In genomic region chr14:24578535-24579111, GRCm38 (mm10) we compare ENCODE assay signal across 8 mouse cellular contexts.
DNase-seq lines count a peak whose midpoint lies in the region; ATAC-seq lines count a peak whose summit lies in the region.

No protein-coding gene starts in this region.

- no peaks in the 10 kb centered on the region for H3K9me3 ChIP-seq in forebrain, embryonic 14.5 days (replicated peaks; ENCODE audit: control insufficient read depth, low read length)
- no peaks in the 10 kb centered on the region for H3K9me3 ChIP-seq in heart, embryonic 15.5 days (replicated peaks)
- no peaks in the 10 kb centered on the region for H3K9me3 ChIP-seq in midbrain, embryonic 11.5 days (ENCODE audit: control insufficient read depth, low read length)
- no peaks in the 10 kb centered on the region for H3K9me3 ChIP-seq in stomach, embryonic 14.5 days (ENCODE audit: control insufficient read depth, low read depth, low read length)
- H3K9me3 ChIP-seq in kidney, embryonic 16.5 days (ENCODE audit: low read length) = peaks cover 2% of the 10 kb centered on the region; the same call in 1 of the 2 replicates

- WGBS in forebrain, embryonic 14.5 days = 13% methylated on average over 7 of the region's 7 CpGs
- WGBS in heart, embryonic 15.5 days = 22% methylated on average over 7 of the region's 7 CpGs
- 25% methylated on average over 7 of the region's 7 CpGs for WGBS in midbrain, embryonic 11.5 days
- 40% methylated on average over 7 of the region's 7 CpGs for WGBS in stomach, embryonic 14.5 days
- WGBS in kidney, embryonic 16.5 days = 43% methylated on average over 7 of the region's 7 CpGs

- 0 out of 2 replicates have a peak overlapping the region, but pooled peaks have one; percentile 4 for H3K4me2 ChIP-seq in forebrain, embryonic 14.5 days (ENCODE audit: low read length)
- no peak overlapping the region; the same call in 1 of the 2 replicates for H3K4me2 ChIP-seq in heart, embryonic 15.5 days
- no peak overlapping the region for H3K4me2 ChIP-seq in midbrain, embryonic 11.5 days
- no peak overlapping the region for H3K4me2 ChIP-seq in stomach, embryonic 14.5 days (replicated peaks; ENCODE audit: low read depth, low read length)
- H3K4me2 ChIP-seq in kidney, embryonic 16.5 days (replicated peaks; ENCODE audit: low read depth, low read length) = no peak overlapping the region

- peak; percentile 29 for DNase-seq in embryo, embryonic 10.5 days (ENCODE audit: low spot score)
- no peak for DNase-seq in embryo, embryonic 10 days (ENCODE audit: low spot score)
- peak; percentile 96 for DNase-seq in forebrain, embryonic 14.5 days (ENCODE audit: low spot score)
- DNase-seq in layer of hippocampus, postnatal 25 days (ENCODE audit: extremely low spot score in 1 of 2, low spot score in 1 of 2) = peak; percentile 78 to 81
- peak; percentile 80 for DNase-seq in midbrain, embryonic 11.5 days (ENCODE audit: low spot score, missing footprints)

- H3K4me3 ChIP-seq in forebrain, embryonic 14.5 days (ENCODE audit: low read depth, low read length) = no peak overlapping the region
- H3K4me3 ChIP-seq in heart, embryonic 15.5 days = no peak overlapping the region
- H3K4me3 ChIP-seq in midbrain, embryonic 11.5 days (ENCODE audit: low read depth, low read length) = no peak overlapping the region
- H3K4me3 ChIP-seq in stomach, embryonic 14.5 days (ENCODE audit: low read depth, low read length) = no peak overlapping the region
- H3K4me3 ChIP-seq in kidney, embryonic 16.5 days (ENCODE audit: low read length) = no peak overlapping the region

- peak overlapping the region; percentile 91 for H3K27ac ChIP-seq in forebrain, embryonic 14.5 days (ENCODE audit: low read depth, low read length)
- peak overlapping the region; percentile 57 for H3K27ac ChIP-seq in heart, embryonic 15.5 days
- H3K27ac ChIP-seq in midbrain, embryonic 11.5 days (ENCODE audit: low read depth, low read length) = peak overlapping the region; percentile 72
- peak overlapping the region; percentile 36; the same call in 1 of the 2 replicates for H3K27ac ChIP-seq in stomach, embryonic 14.5 days (ENCODE audit: low read length)
- H3K27ac ChIP-seq in kidney, embryonic 16.5 days (ENCODE audit: low read length) = no peak overlapping the region

- peak overlapping the region; percentile 45 for H3K9ac ChIP-seq in forebrain, embryonic 14.5 days (ENCODE audit: low read length)
- no peak overlapping the region for H3K9ac ChIP-seq in heart, embryonic 15.5 days
- peak overlapping the region; percentile 49; the same call in 1 of the 2 replicates for H3K9ac ChIP-seq in midbrain, embryonic 11.5 days (ENCODE audit: low read length)
- H3K9ac ChIP-seq in stomach, embryonic 14.5 days (replicated peaks; ENCODE audit: low read depth, low read length) = no peak overlapping the region
- H3K9ac ChIP-seq in kidney, embryonic 16.5 days (replicated peaks; ENCODE audit: low read length) = no peak overlapping the region

- peaks cover 21% of the 10 kb centered on the region for H3K4me1 ChIP-seq in forebrain, embryonic 14.5 days (ENCODE audit: control insufficient read depth, insufficient read depth, low read length)
- H3K4me1 ChIP-seq in heart, embryonic 15.5 days (replicated peaks) = peaks cover 30% of the 10 kb centered on the region
- H3K4me1 ChIP-seq in midbrain, embryonic 11.5 days (ENCODE audit: control insufficient read depth, insufficient read depth, low read length) = peaks cover 14% of the 10 kb centered on the region
- peaks cover 6% of the 10 kb centered on the region; the same call in 1 of the 2 replicates for H3K4me1 ChIP-seq in stomach, embryonic 14.5 days (ENCODE audit: control insufficient read depth, insufficient read depth, low read length)
- no peaks in the 10 kb centered on the region for H3K4me1 ChIP-seq in kidney, embryonic 16.5 days (ENCODE audit: insufficient read depth, low read length)

- peak; percentile 96 for ATAC-seq in forebrain, embryonic 14.5 days
- ATAC-seq in heart, embryonic 15.5 days (replicated peaks; ENCODE audit: insufficient number of reproducible peaks, insufficient read depth, low FRiP score, low read depth) = peak; percentile 82
- peak; percentile 85 for ATAC-seq in midbrain, embryonic 11.5 days (ENCODE audit: low FRiP score)
- peak; percentile 37 for ATAC-seq in stomach, embryonic 14.5 days (ENCODE audit: insufficient number of reproducible peaks, insufficient read depth, low FRiP score, low read depth)
- ATAC-seq in kidney, embryonic 16.5 days (ENCODE audit: low FRiP score, low TSS enrichment) = no peak

- H3K27me3 ChIP-seq in forebrain, embryonic 14.5 days (replicated peaks; ENCODE audit: control insufficient read depth, insufficient read depth, low read length) = no peaks in the 10 kb centered on the region
- H3K27me3 ChIP-seq in heart, embryonic 15.5 days = no peaks in the 10 kb centered on the region
- no peaks in the 10 kb centered on the region for H3K27me3 ChIP-seq in midbrain, embryonic 11.5 days (ENCODE audit: control insufficient read depth, insufficient read depth, low read length)
- no peaks in the 10 kb centered on the region for H3K27me3 ChIP-seq in stomach, embryonic 14.5 days (ENCODE audit: control insufficient read depth, insufficient read depth, low read length)
- no peaks in the 10 kb centered on the region for H3K27me3 ChIP-seq in kidney, embryonic 16.5 days (ENCODE audit: insufficient read depth, low read length)

- no peaks in the 10 kb centered on the region for H3K36me3 ChIP-seq in forebrain, embryonic 14.5 days (ENCODE audit: control insufficient read depth, insufficient read depth, low read length)
- H3K36me3 ChIP-seq in heart, embryonic 15.5 days = no peaks in the 10 kb centered on the region
- H3K36me3 ChIP-seq in midbrain, embryonic 11.5 days (ENCODE audit: control insufficient read depth, insufficient read depth, low read length) = no peaks in the 10 kb centered on the region
- no peaks in the 10 kb centered on the region for H3K36me3 ChIP-seq in stomach, embryonic 14.5 days (ENCODE audit: control insufficient read depth, insufficient read depth, low read length)
- no peaks in the 10 kb centered on the region for H3K36me3 ChIP-seq in kidney, embryonic 16.5 days (ENCODE audit: insufficient read depth, low read length)

Comparison
In these comparisons a context has a peak if more than half of its experiments do, and no peak if none do; other contexts are left out.
1. H3K9ac ChIP-seq: peak in forebrain, embryonic 14.5 days (single experiment) and midbrain, embryonic 11.5 days (single experiment); none in heart, embryonic 15.5 days (single experiment), stomach, embryonic 14.5 days (single experiment) and kidney, embryonic 16.5 days (single experiment).